Mouse (Mus musculus) megakaryocyte, adult 5-6 weeks (primary cell): ENCODE data around the gene 6030458C11Rik. TPM values are rescaled to one million over a fixed set of nuclear protein-coding genes. Genes with fewer than 3 reads are reported as not detected.
A peak's percentile ranks its signal among the peaks of the same experiment; 100 is the strongest.
"Not testable (repeated sequence)": the region's sequence is repeated elsewhere in the genome, so short reads cannot be mapped to it uniquely, and the experiment has no call there.

Source experiments
- ATAC-seq: 2 replicates; pipeline ENCODE4 v1.8.0; 2016; ENCODE audit warnings: mild to moderate bottlenecking, inconsistent platforms; ENCODE audit not compliant: poor library complexity, severe bottlenecking
- total RNA-seq, 2 experiments: library from RNA; stranded (forward) in 1 of 2; stranded (reverse) in 1 of 2; fragments of 153-499, 151-499 nt in 1 of 2; fragments of 221-1000, 200-1000 nt in 1 of 2; gene quantifications; 2 replicates each; pipeline versions ENCODE4 v1.2.3 to v1.2.4; 2015 to 2017

The 6030458C11Rik gene
- total RNA-seq, 2 experiments from 2014 or later, result 8.1 to 13.4 TPM

- ATAC-seq, result no peak
Measured at GRCm38 (mm10) chr15:12822416-12823395, 1.7 kb downstream of the 6030458C11Rik start.

- ATAC-seq, result no peak
Measured at GRCm38 (mm10) chr15:12817592-12817991, 6.9 kb downstream of the 6030458C11Rik start.

- ATAC-seq, result no peak
Measured at GRCm38 (mm10) chr15:12812646-12813045, 11.8 kb downstream of the 6030458C11Rik start.

- ATAC-seq, result no peak
Measured at GRCm38 (mm10) chr15:12809305-12809704, 15.1 kb downstream of the 6030458C11Rik start.

GRCm38 (mm10) chr15:12807088-12807487 is 17.4 kb downstream of the 6030458C11Rik start:
- ATAC-seq, result no peak

- no peak for ATAC-seq
Measured at GRCm38 (mm10) chr15:12805071-12805470, 19.4 kb downstream of the 6030458C11Rik start.

GRCm38 (mm10) chr15:12801142-12801506 is 23.3 kb downstream of the 6030458C11Rik start:
- not testable (repeated sequence) for ATAC-seq

- ATAC-seq, result no peak
Measured at GRCm38 (mm10) chr15:12800405-12801141, 23.9 kb downstream of the 6030458C11Rik start.

GRCm38 (mm10) chr15:12798043-12798442 is 26.4 kb downstream of the 6030458C11Rik start:
- ATAC-seq, result no peak

- no peak for ATAC-seq
Measured at GRCm38 (mm10) chr15:12795909-12796470, 28.5 kb downstream of the 6030458C11Rik start.

GRCm38 (mm10) chr15:12795457-12795894 is 29.0 kb downstream of the 6030458C11Rik start:
- ATAC-seq, result peak; percentile 91

- ATAC-seq, result no peak
Measured at GRCm38 (mm10) chr15:12794311-12794710, 30.1 kb downstream of the 6030458C11Rik start.

- ATAC-seq, result no peak
Measured at GRCm38 (mm10) chr15:12789406-12789867, 35.0 kb downstream of the 6030458C11Rik start.

GRCm38 (mm10) chr15:12788536-12788935 is 35.9 kb downstream of the 6030458C11Rik start:
- no peak for ATAC-seq

GRCm38 (mm10) chr15:12781729-12782326 is 42.6 kb downstream of the 6030458C11Rik start:
- no peak for ATAC-seq

- no peak for ATAC-seq
Measured at GRCm38 (mm10) chr15:12781296-12781695, 43.2 kb downstream of the 6030458C11Rik start.

GRCm38 (mm10) chr15:12774149-12774753 is 50.2 kb downstream of the 6030458C11Rik start:
- ATAC-seq, result no peak

- no peak for ATAC-seq
Measured at GRCm38 (mm10) chr15:12770958-12771357, 53.5 kb downstream of the 6030458C11Rik start.

GRCm38 (mm10) chr15:12766848-12767247 is 57.6 kb downstream of the 6030458C11Rik start:
- no peak for ATAC-seq

- ATAC-seq, result no peak
Measured at GRCm38 (mm10) chr15:12763147-12763546, 61.3 kb downstream of the 6030458C11Rik start.
